Mouse (Mus musculus) limb, embryonic 10.5 days (tissue): ENCODE measurements at regions not wholly inside any gene's neighbourhood (a gene's known extent, or its start where the extent isn't known, plus 50 kb on each side); places are given as distances from the start of the nearest gene placed in this dataset.

ENCODE experiments used
- DNase-seq: peaks from one replicate; pipeline ENCODE4 v3.0.0-alpha.2; 2017; ENCODE audit warnings: low spot score
- H3K27ac ChIP-seq: fragments of 300-500 bp; sonication (generic); 2 replicates; pipeline ENCODE4 v1.5.1; 2016; ENCODE audit warnings: mild to moderate bottlenecking
- H3K27me3 ChIP-seq: fragments of 300-500 bp; sonication (generic); 2 replicates; pipeline ENCODE4 v1.6.1; 2016; ENCODE audit warnings: low read depth, mild to moderate bottlenecking; ENCODE audit not compliant: poor library complexity, severe bottlenecking
- H3K36me3 ChIP-seq: fragments of 300-500 bp; sonication (generic); 2 replicates; pipeline ENCODE4 v1.6.1; 2016; ENCODE audit warnings: mild to moderate bottlenecking, moderate library complexity
- H3K4me1 ChIP-seq: fragments of 300-500 bp; sonication (generic); 2 replicates; pipeline ENCODE4 v1.6.1; 2016
- H3K4me3 ChIP-seq: fragments of 300-500 bp; sonication (generic); 2 replicates; pipeline ENCODE4 v1.5.1; 2016; ENCODE audit warnings: mild to moderate bottlenecking, moderate library complexity
- H3K9me3 ChIP-seq: fragments of 300-500 bp; sonication (generic); replicated peaks from 2 replicates; pipeline ENCODE4 v1.6.1; 2016; ENCODE audit warnings: mild to moderate bottlenecking
- WGBS: fragments of 180-500 bp; shearing (Covaris S2); methylation state at CpG from one replicate; pipeline ENCODE4 v1.1.7; 2016; 5-methylcytosine and 5-hydroxymethylcytosine counted together

DNA sequence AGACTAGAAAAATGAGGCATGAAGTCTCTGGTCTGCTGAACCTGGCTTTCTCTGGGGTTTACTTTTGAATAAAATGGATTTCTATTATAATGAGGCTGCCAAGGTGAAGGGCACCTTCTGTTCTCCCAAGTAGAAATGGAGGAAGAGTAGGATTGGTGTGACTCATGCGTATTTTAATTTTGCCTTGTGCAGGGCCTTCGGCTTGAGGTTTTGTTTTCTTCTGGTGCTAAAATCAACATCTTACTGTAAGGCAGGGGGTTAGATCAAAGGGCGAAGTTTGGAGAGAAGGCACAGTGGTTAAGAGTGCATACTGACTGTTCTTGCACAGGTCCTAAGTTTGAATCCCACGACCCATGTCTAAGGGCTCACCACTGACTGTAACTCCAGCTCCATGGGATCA, 244.9 kb upstream of the Satb1 start:
- H3K27ac ChIP-seq, result no peak overlapping the region
- no peaks in the 10 kb centered on the region for H3K4me1 ChIP-seq
- 89% methylated on average over 4 of the region's 4 CpGs for WGBS
- no peaks in the 10 kb centered on the region for H3K9me3 ChIP-seq
- no peak overlapping the region for H3K4me3 ChIP-seq
- H3K27me3 ChIP-seq, result no peaks in the 10 kb centered on the region
- no peaks in the 10 kb centered on the region for H3K36me3 ChIP-seq
- DNase-seq, result no peak

DNA sequence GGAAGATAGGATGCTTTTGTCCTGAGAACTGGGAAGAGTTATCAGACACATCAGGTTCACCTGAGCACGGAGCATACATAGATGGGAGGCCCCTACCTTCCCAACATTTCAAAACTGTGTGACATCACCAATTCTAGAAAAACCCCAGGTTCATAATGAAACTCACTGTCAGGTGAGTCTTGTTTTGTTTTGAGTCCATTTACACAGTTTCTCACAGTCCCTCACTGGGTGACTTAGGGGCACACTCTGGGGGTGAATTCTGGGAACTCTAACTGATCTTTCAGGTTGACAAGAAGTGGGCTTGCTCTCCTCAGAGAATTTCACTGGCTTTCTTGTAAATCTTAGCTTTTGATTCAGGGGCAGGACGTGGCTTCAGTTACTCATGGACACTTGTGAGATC, 243.7 kb upstream of the Satb1 start:
- Histone ChIP-seq H3K27me3 (no peaks in the 10 kb centered on the region), H3K36me3 (no peaks in the 10 kb centered on the region), H3K9me3 (no peaks in the 10 kb centered on the region), H3K4me1 (no peaks in the 10 kb centered on the region), H3K4me3 (no peak overlapping the region), H3K27ac (no peak overlapping the region)
- 79% methylated on average over 2 of the region's 2 CpGs for whole genome bisulfite sequencing
- no peak for DNase-seq

DNA sequence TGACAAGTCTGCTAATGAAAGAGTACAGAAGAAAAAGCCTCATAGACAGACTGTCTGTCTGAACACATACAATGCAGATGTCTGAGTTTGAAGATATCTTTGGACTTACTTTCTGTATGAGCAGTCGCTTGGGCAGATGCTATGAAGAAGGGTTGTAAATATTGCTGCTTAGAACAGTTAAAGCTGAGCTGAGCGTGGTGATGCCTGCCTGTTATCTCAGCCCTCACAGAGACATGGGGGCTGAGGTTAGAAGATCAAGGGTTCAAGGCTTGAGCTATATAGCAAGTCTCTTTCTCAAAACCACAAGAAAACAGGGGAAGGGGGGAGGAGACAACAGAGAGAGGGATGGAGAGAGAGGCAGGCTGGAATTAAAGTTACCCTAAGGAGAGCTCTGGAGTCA, 234.6 kb upstream of the Satb1 start:
- Histone ChIP-seq H3K4me1 (peaks cover 6% of the 10 kb centered on the region; the same call in 1 of the 2 replicates), H3K27ac (no peak overlapping the region), H3K9me3 (no peaks in the 10 kb centered on the region), H3K27me3 (no peaks in the 10 kb centered on the region), H3K4me3 (no peak overlapping the region), H3K36me3 (no peaks in the 10 kb centered on the region)
- no peak for DNase-seq
- 79% methylated on average over 2 of the region's 2 CpGs for WGBS

DNA sequence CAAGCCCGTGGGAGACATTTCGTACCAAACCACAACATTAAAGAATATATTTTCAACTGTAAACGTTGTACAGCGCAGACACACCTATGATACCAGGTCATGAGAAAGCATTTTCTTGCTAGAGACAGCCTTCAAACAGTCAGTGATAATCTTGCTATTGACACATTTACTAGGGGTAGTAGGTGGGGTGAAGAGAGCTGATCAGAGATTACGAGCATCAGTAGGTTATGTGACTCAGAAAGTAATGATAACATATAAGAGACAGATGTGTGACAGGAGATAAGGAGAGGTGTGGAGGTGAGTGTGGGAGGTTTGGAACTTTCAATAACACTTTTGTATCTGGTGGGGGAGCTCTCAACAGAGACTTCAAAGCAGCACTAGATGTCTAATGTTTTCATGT, 231.5 kb upstream of the Satb1 start:
- WGBS, result 88% methylated on average over 5 of the region's 5 CpGs

DNA sequence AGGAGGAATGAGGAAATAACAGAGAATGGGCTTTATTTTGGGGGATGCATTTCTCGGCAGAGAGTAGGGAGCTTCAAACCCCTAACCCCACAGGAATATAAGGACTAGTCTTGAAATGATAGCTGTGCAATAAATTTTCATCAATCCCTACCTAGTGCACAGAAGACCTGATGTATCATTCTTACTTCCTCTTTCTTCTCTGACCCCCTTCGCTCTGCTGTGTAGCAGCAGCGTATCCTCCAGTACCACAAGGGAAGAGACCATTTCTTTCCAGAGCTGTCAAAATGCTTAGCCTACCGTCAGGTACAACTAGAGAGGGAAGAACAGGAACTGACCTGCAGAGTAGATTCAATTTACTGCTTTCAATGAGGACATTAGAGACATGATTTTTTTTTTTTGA, 230.0 kb upstream of the Satb1 start:
- Histone ChIP-seq H3K27ac (no peak overlapping the region), H3K9me3 (no peaks in the 10 kb centered on the region), H3K4me1 (peaks cover 13% of the 10 kb centered on the region; the same call in 1 of the 2 replicates), H3K36me3 (no peaks in the 10 kb centered on the region), H3K4me3 (no peak overlapping the region), H3K27me3 (no peaks in the 10 kb centered on the region)
- WGBS, result 63% methylated on average over 4 of the region's 4 CpGs
- DNase-seq, result no peak

More for the DNA sequence above, 231.5 kb upstream of the Satb1 start:
- Histone ChIP-seq H3K9me3 (no peaks in the 10 kb centered on the region), H3K27me3 (no peaks in the 10 kb centered on the region), H3K4me1 (peaks cover 13% of the 10 kb centered on the region; the same call in 1 of the 2 replicates), H3K4me3 (no peak overlapping the region), H3K27ac (no peak overlapping the region), H3K36me3 (no peaks in the 10 kb centered on the region)
- DNase-seq, result no peak

DNA sequence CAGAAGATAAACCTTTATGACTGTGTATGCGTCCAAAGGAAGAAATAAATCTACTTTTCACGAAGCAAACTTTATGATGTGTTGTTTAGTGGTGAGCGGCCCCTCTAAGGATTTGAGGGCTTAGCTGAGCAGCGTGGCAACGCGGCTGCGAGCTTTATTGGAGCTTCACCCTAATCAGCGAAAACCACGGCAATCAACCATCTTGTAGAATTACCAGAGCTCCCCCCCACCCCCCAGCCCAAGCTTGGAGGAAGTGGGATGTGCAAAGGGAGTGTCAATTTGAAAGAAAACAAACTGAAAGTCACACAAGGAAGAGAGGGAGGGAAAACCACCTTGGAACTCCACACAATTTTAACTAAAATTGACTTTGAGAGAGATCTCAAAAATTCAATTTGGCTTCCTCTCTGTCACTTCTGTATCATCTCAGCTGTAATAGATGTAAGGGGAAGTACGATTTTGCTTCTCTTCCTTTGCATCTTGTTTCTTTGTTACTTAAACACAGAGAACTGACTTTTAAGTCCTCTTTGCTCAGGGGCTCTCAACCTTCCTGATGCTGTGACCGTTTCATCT, 229.1 kb upstream of the Satb1 start:
- Histone ChIP-seq H3K4me3 (peak overlapping the region; percentile 21; the same call in 1 of the 2 replicates), H3K27ac (no peak overlapping the region), H3K9me3 (no peaks in the 10 kb centered on the region), H3K36me3 (no peaks in the 10 kb centered on the region), H3K4me1 (peaks cover 13% of the 10 kb centered on the region; the same call in 1 of the 2 replicates), H3K27me3 (no peaks in the 10 kb centered on the region)
- 35% methylated on average over 11 of the region's 11 CpGs for WGBS
- no peak for DNase-seq

DNA sequence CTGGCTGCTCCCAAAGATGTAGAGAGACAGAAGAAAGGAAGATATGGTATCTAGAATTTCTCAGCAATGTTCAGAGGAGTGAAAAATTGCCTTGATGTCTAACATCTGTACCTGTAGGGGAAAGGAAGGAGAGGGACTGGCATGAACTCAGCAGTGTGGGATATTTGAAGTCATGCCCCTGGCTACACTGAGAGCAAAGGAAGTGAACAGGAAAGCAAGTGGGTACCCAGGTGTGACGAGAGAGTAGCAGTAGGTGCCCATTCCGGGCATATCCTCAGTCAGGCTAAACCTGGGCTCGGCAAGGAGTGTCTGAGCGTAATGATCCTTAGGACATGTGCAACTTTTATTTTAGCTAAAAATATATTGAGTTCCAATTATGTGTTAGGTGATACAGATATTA, 203.4 kb upstream of the Satb1 start:
- 91% methylated on average over 4 of the region's 4 CpGs for WGBS
- Histone ChIP-seq H3K27me3 (no peaks in the 10 kb centered on the region), H3K27ac (no peak overlapping the region), H3K9me3 (no peaks in the 10 kb centered on the region), H3K4me3 (no peak overlapping the region), H3K36me3 (no peaks in the 10 kb centered on the region), H3K4me1 (no peaks in the 10 kb centered on the region)
- no peak for DNase-seq

DNA sequence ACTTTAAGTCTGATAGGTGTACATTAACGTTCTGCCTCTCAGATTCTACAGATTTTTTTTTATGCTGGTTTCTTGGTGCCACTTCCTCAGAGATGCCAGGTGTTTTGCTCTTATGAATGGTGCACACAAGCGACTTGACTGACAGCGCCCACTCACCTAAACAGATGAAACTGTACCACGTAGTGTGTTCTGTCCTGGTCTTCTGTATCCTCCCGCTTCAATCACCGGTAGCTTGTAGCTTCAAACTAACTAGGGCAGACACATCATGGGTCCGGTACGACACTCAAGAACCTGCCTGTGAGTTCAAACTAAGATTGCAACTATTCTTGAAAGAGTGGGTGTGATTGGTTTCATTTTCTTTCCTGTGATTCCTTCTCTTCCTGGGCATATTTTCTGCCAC, 198.0 kb upstream of the Satb1 start:
- no peak for DNase-seq
- Histone ChIP-seq H3K27ac (no peak overlapping the region), H3K36me3 (no peaks in the 10 kb centered on the region), H3K4me1 (no peaks in the 10 kb centered on the region), H3K27me3 (no peaks in the 10 kb centered on the region), H3K4me3 (no peak overlapping the region), H3K9me3 (no peaks in the 10 kb centered on the region)
- 92% methylated on average over 8 of the region's 8 CpGs for WGBS

DNA sequence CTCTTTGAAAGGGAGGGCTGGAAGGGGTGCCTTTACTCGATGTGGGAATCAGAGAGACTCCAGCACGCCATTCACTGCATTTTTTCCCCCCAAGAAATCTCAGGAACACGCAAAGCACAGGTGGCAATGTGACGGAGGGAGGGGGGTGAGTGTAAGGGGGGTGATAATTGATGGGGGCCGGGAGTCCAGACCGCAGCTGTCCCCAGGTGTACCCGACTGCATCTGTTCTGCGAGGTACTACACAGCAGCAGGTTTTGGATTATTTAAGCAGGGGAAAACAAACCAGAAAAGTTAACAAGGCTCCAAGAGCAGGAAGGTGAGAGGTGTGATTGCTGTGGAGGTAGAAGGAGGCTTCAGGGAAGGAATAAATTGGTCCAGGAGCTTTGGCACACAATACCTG, 153.8 kb upstream of the Satb1 start:
- DNase-seq, result no peak
- Histone ChIP-seq H3K4me1 (0 out of 2 replicates have a peak, but pooled peaks cover 3% of the 10 kb centered on the region), H3K27ac (no peak overlapping the region), H3K27me3 (no peaks in the 10 kb centered on the region), H3K36me3 (no peaks in the 10 kb centered on the region), H3K9me3 (no peaks in the 10 kb centered on the region), H3K4me3 (no peak overlapping the region)
- 64% methylated on average over 8 of the region's 8 CpGs for WGBS

DNA sequence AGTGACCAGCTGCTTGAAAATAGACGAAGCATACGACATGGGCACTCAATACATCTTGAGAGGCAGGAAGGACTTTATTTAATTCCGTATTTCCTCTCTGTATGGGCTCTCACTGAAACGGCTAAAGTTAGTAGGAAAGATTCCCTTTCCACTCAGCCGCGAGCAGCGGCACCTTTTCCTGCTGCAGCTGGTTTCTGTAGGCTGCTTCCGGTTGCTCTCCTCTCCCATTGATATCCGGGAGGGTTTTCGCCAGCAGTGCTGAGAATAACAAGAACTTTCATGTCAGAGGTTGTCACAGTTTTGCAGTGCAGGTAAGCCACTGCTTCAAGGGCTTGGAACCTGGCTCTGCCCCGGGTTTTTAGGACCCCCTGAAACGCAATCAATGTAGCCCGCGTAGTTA, 153.1 kb upstream of the Satb1 start:
- H3K27me3 ChIP-seq, result no peaks in the 10 kb centered on the region
- H3K27ac ChIP-seq, result no peak overlapping the region
- H3K9me3 ChIP-seq, result no peaks in the 10 kb centered on the region
- no peaks in the 10 kb centered on the region for H3K36me3 ChIP-seq
- no peak overlapping the region for H3K4me3 ChIP-seq
- WGBS, result 81% methylated on average over 14 of the region's 14 CpGs
- H3K4me1 ChIP-seq, result 0 out of 2 replicates have a peak, but pooled peaks cover 3% of the 10 kb centered on the region
- DNase-seq, result no peak

DNA sequence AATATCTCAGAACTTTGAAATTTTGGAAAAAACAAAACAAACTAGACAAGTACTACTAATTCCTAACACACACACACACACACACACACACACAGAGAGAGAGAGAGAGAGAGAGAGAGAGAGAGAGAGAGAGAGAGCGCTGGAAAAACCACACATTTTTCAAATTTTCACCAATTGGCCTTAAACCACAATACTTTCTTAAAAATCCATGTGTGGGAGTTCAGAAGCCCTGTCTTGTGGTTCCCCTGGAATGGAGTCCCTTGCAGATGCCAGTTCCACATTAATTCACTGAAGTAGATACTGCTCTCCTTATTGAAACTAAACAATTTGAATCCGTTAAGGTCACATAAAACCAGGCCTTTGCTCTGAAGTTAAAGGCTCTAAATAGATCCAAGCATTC, 146.0 kb upstream of the Satb1 start:
- no peaks in the 10 kb centered on the region for H3K27me3 ChIP-seq
- no peak overlapping the region for H3K27ac ChIP-seq
- H3K9me3 ChIP-seq, result no peaks in the 10 kb centered on the region
- DNase-seq, result no peak
- H3K36me3 ChIP-seq, result no peaks in the 10 kb centered on the region
- WGBS, result 84% methylated on average over 2 of the region's 2 CpGs
- H3K4me1 ChIP-seq, result no peaks in the 10 kb centered on the region
- no peak overlapping the region for H3K4me3 ChIP-seq

DNA sequence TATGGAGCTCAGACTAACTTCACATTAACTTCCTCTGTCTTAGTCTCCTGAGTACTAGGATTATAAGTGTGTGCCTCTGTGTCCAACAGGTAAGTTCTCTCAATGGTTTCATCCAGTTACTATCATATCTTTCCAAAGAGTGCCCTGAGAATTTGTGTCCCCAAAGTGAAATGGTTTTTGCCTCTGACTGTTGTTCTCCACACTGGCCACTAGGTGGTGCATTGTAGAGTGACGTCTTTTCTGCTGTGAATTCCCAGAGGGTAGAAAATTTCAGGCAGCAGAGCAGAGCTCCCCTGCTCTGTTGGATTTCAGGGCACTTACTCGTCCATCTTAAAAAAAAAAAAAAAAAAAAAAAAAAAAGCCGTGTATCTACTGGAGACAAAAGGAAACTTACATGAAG, 138.4 kb upstream of the Satb1 start:
- Histone ChIP-seq H3K27ac (no peak overlapping the region), H3K36me3 (no peaks in the 10 kb centered on the region), H3K27me3 (no peaks in the 10 kb centered on the region), H3K4me1 (no peaks in the 10 kb centered on the region), H3K4me3 (no peak overlapping the region), H3K9me3 (no peaks in the 10 kb centered on the region)
- WGBS, result 45% methylated on average over 3 of the region's 3 CpGs
- DNase-seq, result no peak

DNA sequence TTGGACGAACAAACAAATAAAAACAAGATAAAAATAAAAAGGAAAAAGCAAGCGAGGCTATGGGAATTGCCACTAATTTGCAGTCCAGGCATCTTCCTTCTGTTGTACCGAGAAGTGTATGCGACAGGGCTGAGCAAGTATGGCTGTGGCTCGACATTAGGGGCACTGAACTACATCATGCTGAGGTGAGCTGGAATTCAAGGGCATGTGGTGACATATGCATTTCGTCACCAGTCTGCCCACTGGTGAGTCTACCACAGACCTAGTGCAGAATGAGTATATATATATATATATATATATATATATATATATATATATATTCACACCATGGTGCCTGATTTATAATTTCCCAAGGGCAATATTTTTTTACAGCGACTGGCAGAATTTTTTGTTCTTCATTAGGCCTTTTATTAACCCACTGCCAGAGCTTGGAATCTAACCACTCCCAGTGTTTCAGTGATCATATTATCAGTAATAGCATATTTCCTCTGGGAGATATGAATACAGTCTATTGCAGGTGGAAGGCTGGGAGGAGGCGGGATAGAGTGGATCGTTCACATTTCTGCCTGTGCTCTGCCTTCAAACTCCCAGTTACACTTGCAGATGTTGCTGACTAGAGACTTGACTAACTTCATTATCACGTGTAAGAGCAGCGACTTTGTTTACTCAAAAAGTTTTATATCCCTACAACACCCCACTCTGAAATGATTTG, 133.6 kb upstream of the Satb1 start:
- Histone ChIP-seq H3K4me1 (no peaks in the 10 kb centered on the region), H3K27me3 (no peaks in the 10 kb centered on the region), H3K27ac (no peak overlapping the region), H3K36me3 (no peaks in the 10 kb centered on the region), H3K9me3 (no peaks in the 10 kb centered on the region), H3K4me3 (no peak overlapping the region)
- DNase-seq, result no peak
- WGBS, result 90% methylated on average over 11 of the region's 11 CpGs
